Mouse (Mus musculus): Measurements from ENCODE around the gene Dync1i2.

Gene Dync1i2

GRCm38 (mm10) chr2:71211591-71212359, at the start of gene Dync1i2:
Gene Dync1i2, plus strand, starts transcription at chr2:71211706.
- peak; percentile 97 for DNase-seq (ENCODE audit: low spot score)

GRCm38 (mm10) chr2:71162831-71163621, 48.5 kb upstream of the Dync1i2 start:
- DNase-seq (ENCODE audit: low spot score): no peak

GRCm38 (mm10) chr2:71167211-71167610, 44.3 kb upstream of the Dync1i2 start:
- no peak for DNase-seq (ENCODE audit: low spot score)

GRCm38 (mm10) chr2:71168461-71169021, 43.0 kb upstream of the Dync1i2 start:
- DNase-seq (ENCODE audit: low spot score): no peak

- DNase-seq (ENCODE audit: low spot score): no peak
Observed at GRCm38 (mm10) chr2:71173031-71173430, 38.5 kb upstream of the Dync1i2 start.

GRCm38 (mm10) chr2:71176329-71177249, 34.9 kb upstream of the Dync1i2 start:
- no peak for DNase-seq (ENCODE audit: low spot score)

GRCm38 (mm10) chr2:71177250-71177615, 34.3 kb upstream of the Dync1i2 start:
- no peak for DNase-seq (ENCODE audit: low spot score)

- DNase-seq (ENCODE audit: low spot score): no peak
Observed at GRCm38 (mm10) chr2:71177760-71178159, 33.7 kb upstream of the Dync1i2 start.

GRCm38 (mm10) chr2:71179716-71180115, 31.8 kb upstream of the Dync1i2 start:
- DNase-seq (ENCODE audit: low spot score): no peak

- DNase-seq (ENCODE audit: low spot score): no peak
Observed at GRCm38 (mm10) chr2:71180566-71181217, 30.8 kb upstream of the Dync1i2 start.

GRCm38 (mm10) chr2:71187950-71188349, 23.6 kb upstream of the Dync1i2 start:
- DNase-seq (ENCODE audit: low spot score): no peak

GRCm38 (mm10) chr2:71188861-71189260, 22.6 kb upstream of the Dync1i2 start:
- DNase-seq (ENCODE audit: low spot score): no peak

- DNase-seq (ENCODE audit: low spot score): no peak
Observed at GRCm38 (mm10) chr2:71191391-71192194, 19.9 kb upstream of the Dync1i2 start.

- DNase-seq (ENCODE audit: low spot score): no peak
Observed at GRCm38 (mm10) chr2:71192195-71192807, 19.2 kb upstream of the Dync1i2 start.

- no peak for DNase-seq (ENCODE audit: low spot score)
Observed at GRCm38 (mm10) chr2:71194137-71194960, 17.2 kb upstream of the Dync1i2 start.

GRCm38 (mm10) chr2:71196947-71197346, 14.6 kb upstream of the Dync1i2 start:
- DNase-seq (ENCODE audit: low spot score): no peak

- DNase-seq (ENCODE audit: low spot score): no peak
Observed at GRCm38 (mm10) chr2:71198907-71199306, 12.6 kb upstream of the Dync1i2 start.

- DNase-seq (ENCODE audit: low spot score): no peak
Observed at GRCm38 (mm10) chr2:71200485-71200884, 11.0 kb upstream of the Dync1i2 start.

GRCm38 (mm10) chr2:71201886-71202285, 9.6 kb upstream of the Dync1i2 start:
- DNase-seq (ENCODE audit: low spot score): no peak

Measured in embryo, embryonic 10 days (tissue).